Mouse (Mus musculus): Measurements from ENCODE around the gene Tbrg4. TPM values are rescaled to one million over a fixed set of nuclear protein-coding genes. Genes with fewer than 3 reads are reported as not detected.

The Tbrg4 gene
- polyA plus RNA-seq, 1 experiment from 2014 or later: 94.3 TPM

GRCm38 (mm10) chr11:6628568-6628967 lies 2.7 kb upstream of the Tbrg4 start:
- H3K27me3 ChIP-seq (replicated peaks; ENCODE audit: control insufficient read depth, insufficient read depth, low read length): no peaks in the 10 kb centered on the region
- H3K4me2 ChIP-seq: no peak overlapping the region
- no peaks in the 10 kb centered on the region for H3K9me3 ChIP-seq (ENCODE audit: control insufficient read depth, low read length)
- ATAC-seq (replicated peaks; ENCODE audit: low FRiP score) (peak; percentile 54), DNase-seq (ENCODE audit: low spot score) (no peak)
- 20% methylated on average over 4 of the region's 4 CpGs for WGBS
- peak overlapping the region; percentile 33; the same call in 1 of the 2 replicates for H3K27ac ChIP-seq (ENCODE audit: low read depth, low read length)
- no peak overlapping the region for H3K9ac ChIP-seq (ENCODE audit: low read depth, low read length)
- no peak overlapping the region for H3K4me3 ChIP-seq (ENCODE audit: low read depth, low read length)
- H3K4me1 ChIP-seq (replicated peaks; ENCODE audit: control insufficient read depth, insufficient read depth, low read length): peaks cover 25% of the 10 kb centered on the region
- peaks cover 9% of the 10 kb centered on the region for H3K36me3 ChIP-seq (ENCODE audit: control insufficient read depth, insufficient read depth, low read length)

- H3K4me1 ChIP-seq (replicated peaks; ENCODE audit: control insufficient read depth, insufficient read depth, low read length): peaks cover 26% of the 10 kb centered on the region
Measured at GRCm38 (mm10) chr11:6627731-6628130, 1.9 kb upstream of the Tbrg4 start.

GRCm38 (mm10) chr11:6626388-6626772 lies 513 bp upstream of the Tbrg4 start:
- H3K9ac ChIP-seq (ENCODE audit: low read depth, low read length): peak overlapping the region; percentile 88
- peaks cover 27% of the 10 kb centered on the region for H3K36me3 ChIP-seq (ENCODE audit: control insufficient read depth, insufficient read depth, low read length)
- DNase-seq (ENCODE audit: low spot score): no peak
- 9% methylated on average over 16 of the region's 16 CpGs for WGBS
- peak overlapping the region; percentile 94 for H3K4me2 ChIP-seq
- H3K27ac ChIP-seq (ENCODE audit: low read depth, low read length): peak overlapping the region; percentile 91
- H3K9me3 ChIP-seq (ENCODE audit: control insufficient read depth, low read length): no peaks in the 10 kb centered on the region
- no peaks in the 10 kb centered on the region for H3K27me3 ChIP-seq (replicated peaks; ENCODE audit: control insufficient read depth, insufficient read depth, low read length)
- ATAC-seq (replicated peaks; ENCODE audit: low FRiP score): peak; percentile 10; the same call in 1 of the 2 replicates
- peaks cover 26% of the 10 kb centered on the region for H3K4me1 ChIP-seq (replicated peaks; ENCODE audit: control insufficient read depth, insufficient read depth, low read length)
- peak overlapping the region; percentile 85 for H3K4me3 ChIP-seq (ENCODE audit: low read depth, low read length)

More at GRCm38 (mm10) chr11:6627731-6628130, 1.9 kb upstream of the Tbrg4 start:
- Histone ChIP-seq H3K4me3 (ENCODE audit: low read depth, low read length) (no peak overlapping the region), H3K9me3 (ENCODE audit: control insufficient read depth, low read length) (no peaks in the 10 kb centered on the region), H3K27ac (ENCODE audit: low read depth, low read length) (peak overlapping the region; percentile 59; the same call in 1 of the 2 replicates), H3K4me2 (no peak overlapping the region), H3K27me3 (replicated peaks; ENCODE audit: control insufficient read depth, insufficient read depth, low read length) (no peaks in the 10 kb centered on the region), H3K36me3 (ENCODE audit: control insufficient read depth, insufficient read depth, low read length) (peaks cover 18% of the 10 kb centered on the region), H3K9ac (ENCODE audit: low read depth, low read length) (no peak overlapping the region)
- ATAC-seq (replicated peaks; ENCODE audit: low FRiP score) (no peak), DNase-seq (ENCODE audit: low spot score) (no peak)
- whole genome bisulfite sequencing: 57% methylated on average over 4 of the region's 4 CpGs

- ATAC-seq (replicated peaks; ENCODE audit: low FRiP score): no peak
- Histone ChIP-seq H3K9ac (ENCODE audit: low read depth, low read length) (peak overlapping the region; percentile 88), H3K4me1 (replicated peaks; ENCODE audit: control insufficient read depth, insufficient read depth, low read length) (peaks cover 26% of the 10 kb centered on the region), H3K36me3 (ENCODE audit: control insufficient read depth, insufficient read depth, low read length) (peaks cover 42% of the 10 kb centered on the region), H3K9me3 (ENCODE audit: control insufficient read depth, low read length) (no peaks in the 10 kb centered on the region), H3K27ac (ENCODE audit: low read depth, low read length) (peak overlapping the region; percentile 91), H3K4me3 (ENCODE audit: low read depth, low read length) (peak overlapping the region; percentile 85), H3K27me3 (replicated peaks; ENCODE audit: control insufficient read depth, insufficient read depth, low read length) (no peaks in the 10 kb centered on the region), H3K4me2 (peak overlapping the region; percentile 92)
- no peak for DNase-seq (ENCODE audit: low spot score)
- WGBS: 45% methylated on average over 14 of the region's 14 CpGs
Measured at GRCm38 (mm10) chr11:6624619-6625382, 1.1 kb downstream of the Tbrg4 start.

GRCm38 (mm10) chr11:6623704-6624103 lies 2.2 kb downstream of the Tbrg4 start:
- DNase-seq (ENCODE audit: low spot score) (no peak), ATAC-seq (replicated peaks; ENCODE audit: low FRiP score) (no peak)
- 63% methylated on average over 10 of the region's 10 CpGs for WGBS
- peak overlapping the region; percentile 48; the same call in 1 of the 2 replicates for H3K27ac ChIP-seq (ENCODE audit: low read depth, low read length)
- peak overlapping the region; percentile 92 for H3K4me2 ChIP-seq
- peak overlapping the region; percentile 85 for H3K4me3 ChIP-seq (ENCODE audit: low read depth, low read length)
- peak overlapping the region; percentile 88 for H3K9ac ChIP-seq (ENCODE audit: low read depth, low read length)
- peaks cover 26% of the 10 kb centered on the region for H3K4me1 ChIP-seq (replicated peaks; ENCODE audit: control insufficient read depth, insufficient read depth, low read length)
- H3K27me3 ChIP-seq (replicated peaks; ENCODE audit: control insufficient read depth, insufficient read depth, low read length): no peaks in the 10 kb centered on the region
- peaks cover 53% of the 10 kb centered on the region for H3K36me3 ChIP-seq (ENCODE audit: control insufficient read depth, insufficient read depth, low read length)
- H3K9me3 ChIP-seq (ENCODE audit: control insufficient read depth, low read length): no peaks in the 10 kb centered on the region

GRCm38 (mm10) chr11:6615250-6616205 lies 10.3 kb downstream of the Tbrg4 start:
- no peak overlapping the region for H3K27ac ChIP-seq (ENCODE audit: low read depth, low read length)
- no peak overlapping the region for H3K9ac ChIP-seq (ENCODE audit: low read depth, low read length)
- H3K36me3 ChIP-seq (ENCODE audit: control insufficient read depth, insufficient read depth, low read length): peaks cover 64% of the 10 kb centered on the region
- H3K4me3 ChIP-seq (ENCODE audit: low read depth, low read length): no peak overlapping the region
- no peak for DNase-seq (ENCODE audit: low spot score)
- no peaks in the 10 kb centered on the region for H3K27me3 ChIP-seq (replicated peaks; ENCODE audit: control insufficient read depth, insufficient read depth, low read length)
- no peak for ATAC-seq (replicated peaks; ENCODE audit: low FRiP score)
- 82% methylated on average over 12 of the region's 12 CpGs for WGBS
- no peak overlapping the region for H3K4me2 ChIP-seq
- H3K9me3 ChIP-seq (ENCODE audit: control insufficient read depth, low read length): no peaks in the 10 kb centered on the region
- no peaks in the 10 kb centered on the region for H3K4me1 ChIP-seq (replicated peaks; ENCODE audit: control insufficient read depth, insufficient read depth, low read length)

GRCm38 (mm10) chr11:6605491-6606399 lies 20.1 kb downstream of the Tbrg4 start, which contains the start of gene Nacad:
TSS of gene Nacad (minus strand) at chr11:6606053.
- H3K4me3 ChIP-seq (ENCODE audit: low read depth, low read length): peak within 1 kb of the TSS; percentile 31; the same call in 1 of the 2 replicates
- no peaks in the 10 kb centered on the region for H3K9me3 ChIP-seq (ENCODE audit: control insufficient read depth, low read length)
- 10% methylated on average over 32 of the region's 41 CpGs for WGBS
- no peaks in the 10 kb centered on the region for H3K36me3 ChIP-seq (ENCODE audit: control insufficient read depth, insufficient read depth, low read length)
- ATAC-seq (replicated peaks; ENCODE audit: low FRiP score) (0 out of 2 replicates have a peak, but pooled peaks have one; percentile 42), DNase-seq (ENCODE audit: low spot score) (no peak)
- H3K27ac ChIP-seq (ENCODE audit: low read depth, low read length): no peak within 1 kb of the TSS
- peaks cover 47% of the 10 kb centered on the region for H3K27me3 ChIP-seq (replicated peaks; ENCODE audit: control insufficient read depth, insufficient read depth, low read length)
- peak within 1 kb of the TSS; percentile 56 for H3K4me2 ChIP-seq
- no peak within 1 kb of the TSS for H3K9ac ChIP-seq (ENCODE audit: low read depth, low read length)
- H3K4me1 ChIP-seq (replicated peaks; ENCODE audit: control insufficient read depth, insufficient read depth, low read length): peaks cover 15% of the 10 kb centered on the region; the same call in 1 of the 2 replicates
